Mouse (Mus musculus) hindbrain, postnatal 0 days (tissue): Measurements from ENCODE around the gene Pik3cb. TPM values are rescaled to one million over a fixed set of nuclear protein-coding genes. Genes with fewer than 3 reads are reported as not detected.

Source experiments
- ATAC-seq: fragments of 200-750 bp; cut with Nextera tagmentation; 2 replicates; pipeline ENCODE4 v1.8.0; 2017; ENCODE audit warnings: mild to moderate bottlenecking, moderate TSS enrichment, moderate library complexity
- DNase-seq: peaks from one replicate; pipeline ENCODE4 v3.0.0-alpha.2; 2015; ENCODE audit warnings: low spot score
- H3K27ac ChIP-seq: fragments of 300-500 bp; sonication (generic); 2 replicates; pipeline ENCODE4 v1.5.1; 2014; ENCODE audit warnings: mild to moderate bottlenecking
- H3K27me3 ChIP-seq: fragments of 300-500 bp; sonication (generic); 2 replicates; pipeline ENCODE4 v1.6.1; 2014; ENCODE audit warnings: low read length, mixed read lengths; ENCODE audit not compliant: insufficient read depth
- H3K36me3 ChIP-seq: fragments of 300-500 bp; sonication (generic); 2 replicates; pipeline ENCODE4 v1.6.1; 2014; ENCODE audit warnings: low read length, mixed read lengths; ENCODE audit not compliant: insufficient read depth
- H3K4me1 ChIP-seq: fragments of 300-500 bp; sonication (generic); 2 replicates; pipeline ENCODE4 v1.6.1; 2014; ENCODE audit warnings: antibody characterized with exemption, low read length, mixed read lengths; ENCODE audit not compliant: insufficient read depth
- H3K4me2 ChIP-seq: fragments of 300-500 bp; sonication (generic); 2 replicates; pipeline ENCODE4 v1.6.1; 2014; ENCODE audit warnings: low read depth, mild to moderate bottlenecking, low read length, moderate library complexity, mixed read lengths
- H3K4me3 ChIP-seq: fragments of 300-500 bp; sonication (generic); 2 replicates; pipeline ENCODE4 v1.5.1; 2014; ENCODE audit warnings: low read length
- H3K9ac ChIP-seq: fragments of 300-500 bp; sonication (generic); replicated peaks from 2 replicates; pipeline ENCODE4 v1.6.1; 2014; ENCODE audit warnings: mild to moderate bottlenecking, low read length, moderate library complexity, mixed read lengths
- H3K9me3 ChIP-seq: fragments of 300-500 bp; sonication (generic); 2 replicates; pipeline ENCODE4 v1.6.1; 2016; ENCODE audit warnings: low read length, mixed read lengths
- CTCF ChIP-seq: IDR thresholded peaks from 2 replicates; pipeline ENCODE4 v1.5.1; 2016; ENCODE audit warnings: antibody characterized with exemption, control low read depth, low read depth
- WGBS: fragments of 180-500 bp; shearing (Covaris S2); extraction: QIAGEN DNeasy Blood & Tissue Kit; methylation state at CpG from one replicate; pipeline ENCODE4 v1.1.7; 2014; 5-methylcytosine and 5-hydroxymethylcytosine counted together
- polyA plus RNA-seq: library from polyadenylated mRNA; unstranded; fragments of >200 nt; fragmentation: Nextera tagmentation; extraction: Ambion mirVana; gene quantifications from 2 replicates; pipeline ENCODE4 v1.2.1, GENCODE M21; 2015
- total RNA-seq: library from RNA; depleted of rRNA; stranded (reverse); fragments of >200 nt; gene quantifications from 2 replicates; pipeline ENCODE4 v1.2.3, GENCODE M21; 2014; rRNA removed

Pik3cb gene
- total RNA-seq, result 4.9 and 5.7 TPM in 2 replicates
- polyA plus RNA-seq, result 3.0 and 3.5 TPM in 2 replicates

DNA sequence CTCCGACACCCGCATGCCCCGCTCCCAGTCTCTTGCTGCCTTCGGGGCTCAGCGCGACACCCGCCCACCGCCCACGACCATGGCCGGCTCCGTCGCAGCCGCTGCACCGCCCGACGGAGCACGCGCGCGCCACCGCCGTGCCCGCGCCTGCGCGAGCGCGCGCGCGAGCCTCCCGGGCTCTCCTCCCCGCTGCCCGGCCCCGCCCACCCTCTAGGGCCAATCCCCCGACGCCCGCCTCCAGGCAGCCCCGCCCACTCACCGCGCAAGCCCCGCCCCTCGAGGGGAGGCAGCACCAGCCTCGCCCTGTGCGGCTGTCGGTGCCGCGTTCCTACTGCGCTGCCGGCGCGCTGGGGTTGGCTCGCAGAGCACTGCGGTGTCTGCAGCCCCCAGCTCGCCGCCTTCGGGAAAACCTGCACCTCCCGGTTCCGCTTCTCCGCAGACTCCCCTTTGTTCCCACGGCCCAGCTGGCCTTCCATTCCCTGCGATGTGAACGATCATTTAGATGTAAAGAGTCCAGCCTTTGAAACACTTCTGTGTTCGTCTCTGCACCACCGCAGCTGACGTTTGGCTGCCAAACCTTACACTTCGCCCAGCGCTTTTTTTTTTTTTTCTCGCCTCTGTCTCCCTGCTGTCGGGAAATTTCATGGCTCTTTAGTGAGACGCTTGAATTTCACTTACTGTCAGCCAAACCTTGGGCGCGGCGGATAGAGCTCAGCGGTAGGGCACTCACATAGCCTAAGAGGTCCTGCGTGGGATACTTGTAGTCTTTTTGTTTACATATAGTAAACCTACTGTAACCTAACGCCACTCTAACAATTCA lies at the start of gene Pik3cb:
Gene Pik3cb, minus strand, starts transcription at position 559 of the 820 bp plus-strand sequence.
- DNase-seq, result peak; percentile 96
- peak within 1 kb of the TSS; percentile 87 for H3K9ac ChIP-seq
- TF ChIP-seq CTCF, result no peak
- H3K4me3 ChIP-seq, result peak within 1 kb of the TSS; percentile 87
- H3K4me2 ChIP-seq, result peak within 1 kb of the TSS; percentile 73
- peak; percentile 95 for ATAC-seq
- WGBS, result under 1% methylated on average over 71 of the region's 77 CpGs
- H3K27me3 ChIP-seq, result no peaks in the 10 kb centered on the region
- H3K27ac ChIP-seq, result peak within 1 kb of the TSS; percentile 95
- H3K36me3 ChIP-seq, result no peaks in the 10 kb centered on the region
- no peaks in the 10 kb centered on the region for H3K9me3 ChIP-seq
- H3K4me1 ChIP-seq, result 0 out of 2 replicates have a peak, but pooled peaks cover 9% of the 10 kb centered on the region

- H3K36me3 ChIP-seq, result no peaks in the 10 kb centered on the region
- H3K9ac ChIP-seq, result no peak overlapping the region
- no peaks in the 10 kb centered on the region for H3K9me3 ChIP-seq
- no peak overlapping the region for H3K4me3 ChIP-seq
- H3K27me3 ChIP-seq, result no peaks in the 10 kb centered on the region
- no peak for ATAC-seq
- H3K4me2 ChIP-seq, result no peak overlapping the region
- WGBS, result 85% methylated on average over 8 of the region's 8 CpGs
- no peak for TF ChIP-seq CTCF
- no peak overlapping the region for H3K27ac ChIP-seq
- no peak for DNase-seq
- no peaks in the 10 kb centered on the region for H3K4me1 ChIP-seq
These were observed 42.7 kb upstream of the Pik3cb start for GRCm38 (mm10) chr9:99183043-99183670.

GRCm38 (mm10) chr9:99182121-99182520 lies 41.7 kb upstream of the Pik3cb start:
- H3K4me2 ChIP-seq, result no peak overlapping the region
- no peak for TF ChIP-seq CTCF
- H3K27ac ChIP-seq, result no peak overlapping the region
- H3K4me1 ChIP-seq, result no peaks in the 10 kb centered on the region
- no peak for DNase-seq
- no peak overlapping the region for H3K9ac ChIP-seq
- H3K4me3 ChIP-seq, result no peak overlapping the region
- H3K27me3 ChIP-seq, result no peaks in the 10 kb centered on the region
- WGBS, result 89% methylated on average over 7 of the region's 7 CpGs
- no peak for ATAC-seq
- H3K36me3 ChIP-seq, result no peaks in the 10 kb centered on the region
- no peaks in the 10 kb centered on the region for H3K9me3 ChIP-seq

DNA sequence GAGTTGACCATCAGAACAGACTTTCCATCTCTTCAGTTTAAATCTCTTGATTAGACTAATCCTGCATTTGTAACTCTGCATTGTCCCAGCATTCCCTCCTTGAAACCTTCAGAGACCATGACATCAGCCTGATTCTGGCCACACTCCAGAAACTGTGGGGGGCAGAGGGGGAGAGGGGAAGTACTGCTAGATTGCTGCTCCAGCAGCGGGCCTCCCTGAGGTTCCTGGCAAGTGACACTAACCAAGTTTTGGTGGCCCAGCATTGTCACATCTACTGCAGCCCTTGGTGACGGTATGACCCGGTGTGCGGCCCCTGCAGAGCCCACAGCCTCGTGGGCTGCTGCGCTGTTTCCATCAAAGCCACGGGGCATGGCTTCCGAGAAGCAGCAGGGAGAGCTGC lies 39.9 kb upstream of the Pik3cb start:
- no peaks in the 10 kb centered on the region for H3K36me3 ChIP-seq
- H3K4me2 ChIP-seq, result no peak overlapping the region
- no peak for ATAC-seq
- H3K4me1 ChIP-seq, result no peaks in the 10 kb centered on the region
- no peak overlapping the region for H3K27ac ChIP-seq
- H3K4me3 ChIP-seq, result no peak overlapping the region
- no peak overlapping the region for H3K9ac ChIP-seq
- TF ChIP-seq CTCF, result no peak
- DNase-seq, result peak; percentile 26
- WGBS, result 35% methylated on average over 8 of the region's 8 CpGs
- no peaks in the 10 kb centered on the region for H3K27me3 ChIP-seq
- no peaks in the 10 kb centered on the region for H3K9me3 ChIP-seq

DNA sequence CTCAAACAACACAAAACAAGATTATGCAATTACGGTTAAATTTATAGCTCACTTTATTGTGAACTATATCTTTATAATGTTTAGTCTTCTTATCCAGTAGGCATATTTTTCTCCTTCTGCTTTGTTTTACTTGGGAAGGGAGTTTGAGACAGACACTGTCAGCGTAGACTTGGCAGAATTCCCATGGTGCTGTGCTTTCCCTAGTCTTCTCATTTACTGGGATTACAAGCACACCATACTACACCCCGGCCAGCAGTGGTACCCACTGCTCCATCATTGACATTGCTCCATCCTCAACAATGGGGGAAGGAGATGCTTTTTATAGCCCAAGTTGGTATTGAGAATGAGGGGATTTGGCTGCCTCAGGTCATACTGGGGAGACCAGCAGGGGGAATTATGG lies 38.3 kb upstream of the Pik3cb start:
- WGBS, result 76% methylated on average over 3 of the region's 3 CpGs
- Histone ChIP-seq H3K36me3 (no peaks in the 10 kb centered on the region), H3K27ac (no peak overlapping the region), H3K4me1 (no peaks in the 10 kb centered on the region), H3K9ac (no peak overlapping the region), H3K4me3 (no peak overlapping the region), H3K27me3 (no peaks in the 10 kb centered on the region), H3K9me3 (no peaks in the 10 kb centered on the region), H3K4me2 (no peak overlapping the region)
- TF ChIP-seq CTCF, result no peak
- ATAC-seq, result no peak
- DNase-seq, result no peak

DNA sequence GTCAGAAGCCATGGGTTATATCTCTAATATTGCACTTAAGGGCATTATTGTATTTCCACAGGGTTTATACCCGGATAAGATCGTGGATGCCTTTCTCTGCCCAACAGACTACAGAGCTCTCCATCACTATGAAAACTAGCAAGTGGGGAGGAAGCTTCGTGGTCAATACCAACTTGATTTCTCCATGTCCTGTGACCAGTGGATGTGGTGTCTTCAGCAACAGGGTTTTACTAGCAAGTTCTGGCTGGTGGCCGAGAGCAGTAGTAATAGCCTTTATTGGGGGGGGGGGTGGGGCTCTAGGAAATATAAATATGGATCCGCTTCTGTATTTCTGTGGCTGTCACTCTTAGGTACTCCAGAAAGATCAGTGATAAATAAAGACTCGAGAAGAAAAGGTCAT lies 35.4 kb upstream of the Pik3cb start:
- Histone ChIP-seq H3K4me2 (no peak overlapping the region), H3K27me3 (no peaks in the 10 kb centered on the region), H3K4me1 (no peaks in the 10 kb centered on the region), H3K9me3 (no peaks in the 10 kb centered on the region), H3K9ac (no peak overlapping the region), H3K36me3 (no peaks in the 10 kb centered on the region), H3K27ac (no peak overlapping the region), H3K4me3 (no peak overlapping the region)
- no peak for DNase-seq
- 90% methylated on average over 6 of the region's 6 CpGs for WGBS
- no peak for TF ChIP-seq CTCF
- ATAC-seq, result no peak

- no peak overlapping the region for H3K4me3 ChIP-seq
- no peak overlapping the region for H3K4me2 ChIP-seq
- no peak overlapping the region for H3K27ac ChIP-seq
- H3K27me3 ChIP-seq, result no peaks in the 10 kb centered on the region
- H3K36me3 ChIP-seq, result no peaks in the 10 kb centered on the region
- TF ChIP-seq CTCF, result no peak
- ATAC-seq (no peak), DNase-seq (no peak)
- H3K4me1 ChIP-seq, result no peaks in the 10 kb centered on the region
- no peaks in the 10 kb centered on the region for H3K9me3 ChIP-seq
- no peak overlapping the region for H3K9ac ChIP-seq
- 71% methylated on average over 2 of the region's 2 CpGs for WGBS
These were observed 32.4 kb upstream of the Pik3cb start for GRCm38 (mm10) chr9:99172811-99173210.
